Mouse (Mus musculus) MEL (cell line): ENCODE results near the gene Zfp553. TPM values are rescaled to one million over a fixed set of nuclear protein-coding genes. Genes with fewer than 3 reads are reported as not detected.

Experiments used
- DNase-seq: peaks from one replicate; pipeline ENCODE4 v3.0.0; 2011; ENCODE audit warnings: low read depth, low spot score
- H3K27ac ChIP-seq: 2 replicates; pipeline ENCODE4 v1.5.1; 2012; ENCODE audit warnings: low read depth, mild to moderate bottlenecking, control low read depth, low read length, moderate library complexity; ENCODE audit not compliant: control insufficient read depth
- H3K27me3 ChIP-seq, 2 experiments: fragments of 150-350 bp in 1 of 2; sonication (generic) in 1 of 2; 2 replicates each; pipeline ENCODE4 v1.6.1; 2012; ENCODE audit warnings: low read length in 2 of 2, mild to moderate bottlenecking in 2 of 2, improper control_type of control experiment in 1 of 2, moderate library complexity in 1 of 2; ENCODE audit not compliant: insufficient read depth in 2 of 2, control insufficient read depth in 1 of 2
- H3K36me3 ChIP-seq, 2 experiments: 2 replicates each; pipeline ENCODE4 v1.6.1; 2012 to 2014; ENCODE audit warnings: low read length in 2 of 2, improper control_type of control experiment in 1 of 2, inconsistent platforms in 1 of 2, mild to moderate bottlenecking in 1 of 2; ENCODE audit not compliant: insufficient read depth in 2 of 2, control insufficient read depth in 1 of 2
- H3K4me1 ChIP-seq, 2 experiments: fragments of 150-350 bp in 1 of 2; sonication (generic) in 1 of 2; 2 replicates each; pipeline ENCODE4 v1.6.1; 2012; ENCODE audit warnings: low read length in 2 of 2, improper control_type of control experiment in 1 of 2, mild to moderate bottlenecking in 1 of 2; ENCODE audit not compliant: insufficient read depth in 2 of 2, control insufficient read depth in 1 of 2
- H3K4me3 ChIP-seq, 2 experiments: fragments of 150-350 bp in 1 of 2; sonication (generic) in 1 of 2; 2 replicates each; pipeline ENCODE4 v1.5.1; 2012; ENCODE audit warnings: low read depth in 2 of 2, low read length in 2 of 2, mild to moderate bottlenecking in 2 of 2, moderate library complexity in 2 of 2, control low read depth in 1 of 2, improper control_type of control experiment in 1 of 2; ENCODE audit not compliant: control insufficient read depth in 1 of 2, insufficient read depth in 1 of 2
- H3K79me2 ChIP-seq: 2 replicates; pipeline ENCODE4 v1.6.1; 2012; ENCODE audit warnings: mild to moderate bottlenecking, low read length, moderate library complexity; ENCODE audit not compliant: control insufficient read depth, poor library complexity, insufficient read depth
- H3K9ac ChIP-seq: 2 replicates; pipeline ENCODE4 v1.6.1; 2012; ENCODE audit warnings: low read depth, mild to moderate bottlenecking, control low read depth, low read length, moderate library complexity; ENCODE audit not compliant: control insufficient read depth, poor library complexity, severe bottlenecking
- H3K9me3 ChIP-seq: fragments of 150-350 bp; sonication (generic); replicated peaks from 2 replicates; pipeline ENCODE4 v1.6.1; 2012; ENCODE audit warnings: mild to moderate bottlenecking, low read length, improper control_type of control experiment, moderate library complexity; ENCODE audit not compliant: insufficient read depth
- BHLHE40 ChIP-seq: IDR thresholded peaks from 2 replicates; pipeline ENCODE4 v1.6.1; 2012; ENCODE audit warnings: low read depth, mild to moderate bottlenecking, inconsistent platforms, low read length, improper control_type of control experiment, borderline replicate concordance
- CHD2 ChIP-seq: IDR thresholded peaks from 2 replicates; pipeline ENCODE4 v1.6.1; 2011; ENCODE audit warnings: low read length, improper control_type of control experiment
- ELF1 ChIP-seq: IDR thresholded peaks from 2 replicates; pipeline ENCODE4 v1.6.1; 2014; ENCODE audit warnings: low read depth, mild to moderate bottlenecking, inconsistent platforms, low read length, improper control_type of control experiment, moderate library complexity
- EP300 ChIP-seq, 2 experiments: IDR thresholded peaks; 2 replicates each; pipeline ENCODE4 v1.6.1; 2011; ENCODE audit warnings: improper control_type of control experiment in 2 of 2, low read length in 2 of 2, low read depth in 1 of 2, mild to moderate bottlenecking in 1 of 2
- HCFC1 ChIP-seq: IDR thresholded peaks from 2 replicates; pipeline ENCODE4 v1.6.1; 2012; ENCODE audit warnings: low read depth, mild to moderate bottlenecking, inconsistent platforms, low read length, improper control_type of control experiment, moderate library complexity
- MAFK ChIP-seq: IDR thresholded peaks from 2 replicates; pipeline ENCODE4 v1.6.1; 2011; ENCODE audit warnings: low read depth, mild to moderate bottlenecking, low read length, improper control_type of control experiment, borderline replicate concordance
- MAX ChIP-seq: IDR thresholded peaks from 2 replicates; pipeline ENCODE4 v1.6.1; 2011; ENCODE audit warnings: low read length, improper control_type of control experiment
- MAZ ChIP-seq: IDR thresholded peaks from 2 replicates; pipeline ENCODE4 v1.6.1; 2012; ENCODE audit warnings: low read depth, mild to moderate bottlenecking, inconsistent platforms, low read length, improper control_type of control experiment
- MEF2A ChIP-seq: IDR thresholded peaks from 2 replicates; pipeline ENCODE4 v1.6.1; 2014; ENCODE audit warnings: low read depth, mild to moderate bottlenecking, inconsistent platforms, low read length, improper control_type of control experiment; ENCODE audit not compliant: poor library complexity, insufficient replicate concordance, severe bottlenecking; ENCODE audit errors: extremely low read depth
- MXI1 ChIP-seq: IDR thresholded peaks from 2 replicates; pipeline ENCODE4 v1.6.1; 2011; ENCODE audit warnings: mild to moderate bottlenecking, low read depth, low read length, improper control_type of control experiment
- MYB ChIP-seq: IDR thresholded peaks from 2 replicates; pipeline ENCODE4 v1.6.1; 2011; ENCODE audit warnings: mild to moderate bottlenecking, low read depth, low read length, improper control_type of control experiment
- MYC ChIP-seq: IDR thresholded peaks from 2 replicates; pipeline ENCODE4 v1.6.1; 2011; ENCODE audit warnings: low read depth, mild to moderate bottlenecking, low read length, improper control_type of control experiment, moderate library complexity
- NRF1 ChIP-seq: IDR thresholded peaks from 2 replicates; pipeline ENCODE4 v1.6.1; 2014; ENCODE audit warnings: low read depth, mild to moderate bottlenecking, inconsistent platforms, low read length, improper control_type of control experiment, moderate library complexity; ENCODE audit not compliant: poor library complexity, insufficient read depth, severe bottlenecking
- POLR2A ChIP-seq, 2 experiments: IDR thresholded peaks; 2 replicates each; pipeline ENCODE4 v1.6.1; 2011 to 2012; ENCODE audit warnings: low read length in 2 of 2, mild to moderate bottlenecking in 2 of 2, control low read depth in 1 of 2, improper control_type of control experiment in 1 of 2, low read depth in 1 of 2, moderate library complexity in 1 of 2; ENCODE audit not compliant: control insufficient read depth in 1 of 2, insufficient read depth in 1 of 2, poor library complexity in 1 of 2
- POLR2AphosphoS2 ChIP-seq: IDR thresholded peaks from 2 replicates; pipeline ENCODE4 v1.6.1; 2011; ENCODE audit warnings: low read length, improper control_type of control experiment
- RAD21 ChIP-seq: IDR thresholded peaks from 2 replicates; pipeline ENCODE4 v1.6.1; 2011; ENCODE audit warnings: mild to moderate bottlenecking, low read depth, low read length, improper control_type of control experiment
- RCOR1 ChIP-seq: IDR thresholded peaks from 2 replicates; pipeline ENCODE4 v1.6.1; 2012; ENCODE audit warnings: low read depth, mild to moderate bottlenecking, inconsistent platforms, low read length, improper control_type of control experiment
- SIN3A ChIP-seq: IDR thresholded peaks from 2 replicates; pipeline ENCODE4 v1.6.1; 2012; ENCODE audit warnings: low read length, improper control_type of control experiment, inconsistent platforms
- TAL1 ChIP-seq: IDR thresholded peaks from 2 replicates; pipeline ENCODE4 v1.6.1; 2012; ENCODE audit warnings: mild to moderate bottlenecking, inconsistent platforms, low read length, moderate library complexity, mixed read lengths
- TCF12 ChIP-seq: IDR thresholded peaks from 2 replicates; pipeline ENCODE4 v1.6.1; 2014; ENCODE audit warnings: low read depth, mild to moderate bottlenecking, inconsistent platforms, low read length, improper control_type of control experiment, moderate library complexity
- UBTF ChIP-seq: IDR thresholded peaks from 2 replicates; pipeline ENCODE4 v1.6.1; 2012; ENCODE audit warnings: low read depth, mild to moderate bottlenecking, inconsistent platforms, low read length, improper control_type of control experiment, moderate library complexity, borderline replicate concordance; ENCODE audit not compliant: insufficient read depth
- USF1 ChIP-seq: IDR thresholded peaks from 2 replicates; pipeline ENCODE4 v1.6.1; 2014; ENCODE audit warnings: low read depth, mild to moderate bottlenecking, inconsistent platforms, low read length, improper control_type of control experiment, moderate library complexity
- USF2 ChIP-seq, 2 experiments: IDR thresholded peaks; 2 replicates each; pipeline ENCODE4 v1.6.1; 2011 to 2012; ENCODE audit warnings: improper control_type of control experiment in 2 of 2, low read length in 2 of 2, borderline replicate concordance in 1 of 2, inconsistent platforms in 1 of 2, low read depth in 1 of 2, mild to moderate bottlenecking in 1 of 2; ENCODE audit not compliant: insufficient read depth in 1 of 2
- ZC3H11A ChIP-seq: IDR thresholded peaks from 2 replicates; pipeline ENCODE4 v1.6.1; 2012; ENCODE audit warnings: low read depth, mild to moderate bottlenecking, inconsistent platforms, low read length, improper control_type of control experiment
- ZNF384 ChIP-seq: IDR thresholded peaks from 2 replicates; pipeline ENCODE4 v1.6.1; 2012; ENCODE audit warnings: low read depth, mild to moderate bottlenecking, inconsistent platforms, low read length, improper control_type of control experiment
- polyA plus RNA-seq, 2 experiments: library from polyadenylated mRNA; stranded (reverse) in 1 of 2; unstranded in 1 of 2; fragments of >175 nt in 1 of 2; fragments of >200 nt in 1 of 2; gene quantifications; 2 replicates each; pipeline versions ENCODE4 v1.2.1 to v1.2.4; 2012; ENCODE audit warnings: low replicate concordance in 2 of 2, low read depth in 1 of 2; ENCODE audit not compliant: insufficient read length in 2 of 2, insufficient read depth in 1 of 2, missing spikeins in 1 of 2
- total RNA-seq: library from RNA; depleted of rRNA; stranded (reverse); fragments of 300-350 nt; gene quantifications from 2 replicates; pipeline ENCODE4 v1.2.3, GENCODE M21; 2012

Gene Zfp553
- total and polyA plus RNA-seq, 3 experiments = 14.6 to 19.0 TPM; not detected in 1

DNA sequence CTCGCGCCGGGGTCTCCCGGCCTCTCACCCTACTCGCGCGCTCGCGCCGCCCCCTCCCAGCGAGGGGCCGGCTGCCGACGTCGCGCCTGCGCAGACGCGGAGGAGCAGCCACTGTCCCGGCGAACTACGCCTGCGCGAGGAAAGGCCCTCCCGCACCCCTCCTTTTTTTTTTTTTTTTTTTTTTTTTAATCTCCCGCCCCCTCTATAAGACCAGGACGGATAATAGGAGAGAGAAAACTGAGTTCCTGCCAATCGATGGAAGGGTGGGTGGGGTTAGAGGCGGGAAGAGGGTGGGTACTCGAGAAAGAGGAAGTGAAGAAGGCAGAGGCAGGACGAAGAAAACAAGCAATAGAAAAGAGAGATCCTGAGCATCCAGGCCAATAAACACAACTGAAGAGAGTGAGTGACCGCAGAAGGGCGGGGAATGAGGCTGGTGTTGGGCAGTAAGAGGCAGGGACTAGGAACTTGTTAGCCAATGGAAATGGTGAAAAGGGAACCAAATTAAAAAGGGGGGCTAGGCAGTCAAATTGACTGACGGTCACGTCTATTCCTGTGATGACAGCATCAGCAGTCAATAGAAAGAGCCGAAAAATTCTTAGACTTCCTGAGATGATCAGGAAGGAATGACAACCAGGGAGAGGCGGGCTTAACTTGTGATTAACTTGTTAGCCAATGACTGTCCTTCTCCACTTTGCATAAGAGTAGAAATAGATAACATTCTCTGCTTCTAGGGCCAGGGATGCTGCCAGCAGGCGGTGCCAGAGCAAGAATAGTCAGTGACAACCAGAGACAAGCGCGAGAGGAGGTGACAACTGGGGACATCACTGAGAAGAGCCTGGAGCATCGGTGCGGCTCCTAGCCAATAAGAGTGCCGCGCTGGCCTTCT, 24.1 kb upstream of the Zfp553 start, which contains the start of gene Mylpf (continued):
- TF ChIP-seq USF2 (IDR thresholded peaks at IDR 0.05; ENCODE audit: borderline replicate concordance in 1 of 2, insufficient read depth in 1 of 2, low read depth in 1 of 2, low read length in 2 of 2) = no peak
- peak; percentile 17; the same call in 1 of the 2 replicates for TF ChIP-seq MEF2A
- peak; percentile 77; the same call in 1 of the 2 replicates for TF ChIP-seq POLR2AphosphoS2
- TF ChIP-seq CHD2 = peak; percentile 58; the same call in 1 of the 2 replicates
- TF ChIP-seq ELF1 = peak; percentile 58
- TF ChIP-seq SIN3A = peak; percentile 84
- TF ChIP-seq USF1 = no peak; the same call in 1 of the 2 replicates
- TF ChIP-seq UBTF = 0 out of 2 replicates have a peak, but pooled peaks have one; percentile 16
- peak; percentile 98 for TF ChIP-seq ZNF384
- no peak for TF ChIP-seq ZC3H11A
- TF ChIP-seq MYC = 0 out of 2 replicates have a peak, but pooled peaks have one; percentile 33
- TF ChIP-seq MXI1 = peak; percentile 80; the same call in 1 of the 2 replicates
- TF ChIP-seq HCFC1 = peak; percentile 77
- TF ChIP-seq POLR2A (IDR thresholded peaks at IDR 0.05; ENCODE audit: control insufficient read depth in 1 of 2, insufficient read depth in 1 of 2, low read depth in 1 of 2, low read length in 2 of 2, poor library complexity in 1 of 2) = peak; percentile 34 to 97; a peak in 2 of 4 replicates
- no peak for TF ChIP-seq MAX
- peak; percentile 89 for TF ChIP-seq NRF1
- no peak for TF ChIP-seq MYB
- peak; percentile 18 for TF ChIP-seq RAD21
- TF ChIP-seq BHLHE40 = no peak
- TF ChIP-seq TAL1 = no peak
- TF ChIP-seq, all 39 proteins: peak for 24

DNA sequence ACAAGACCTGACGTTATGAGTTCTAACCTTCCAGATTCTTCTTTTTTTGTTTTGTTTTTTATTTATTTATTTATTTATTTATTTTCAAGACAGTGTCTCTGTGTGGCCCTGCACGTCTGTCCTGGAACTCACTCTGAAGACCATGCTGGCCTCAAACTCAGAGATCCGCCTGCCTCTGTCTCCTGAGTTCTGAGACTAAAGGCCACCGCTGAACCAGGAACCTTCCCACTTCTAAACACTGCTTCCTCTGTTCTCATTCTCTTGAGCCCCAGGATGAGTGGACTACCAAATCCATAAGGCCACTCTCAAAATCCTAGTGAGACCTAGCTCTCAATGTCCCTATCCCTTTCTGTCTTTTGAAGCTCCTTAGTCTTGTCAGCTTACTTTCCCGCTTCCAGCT, 23.0 kb upstream of the Zfp553 start:
- Histone ChIP-seq H3K27ac (peak overlapping the region; percentile 84), H3K36me3 (peaks cover 1 to 20% of the 10 kb centered on the region in 2 experiments; a peak in 3 of 4 replicates), H3K4me3 (peak overlapping the region; percentile 33 to 39; a peak in 3 of 4 replicates), H3K27me3 (no peaks in the 10 kb centered on the region), H3K79me2 (peaks cover 30% of the 10 kb centered on the region), H3K9me3 (no peaks in the 10 kb centered on the region), H3K4me1 (peaks cover 0 to 25% of the 10 kb centered on the region in 2 experiments; a peak in 3 of 4 replicates), H3K9ac (peak overlapping the region; percentile 66)
- peak; percentile 25 for DNase-seq
- TF ChIP-seq USF2 (IDR thresholded peaks at IDR 0.05; ENCODE audit: borderline replicate concordance in 1 of 2, insufficient read depth in 1 of 2, low read depth in 1 of 2, low read length in 2 of 2) (no peak), RAD21 (no peak), MAFK (no peak), NRF1 (no peak), ZC3H11A (no peak; the same call in 1 of the 2 replicates), RCOR1 (no peak), MAZ (no peak), EP300 (IDR thresholded peaks at IDR 0.05; ENCODE audit: low read depth in 1 of 2, low read length in 2 of 2) (no peak), TCF12 (no peak), ZNF384 (no peak), POLR2A (IDR thresholded peaks at IDR 0.05; ENCODE audit: control insufficient read depth in 1 of 2, insufficient read depth in 1 of 2, low read depth in 1 of 2, low read length in 2 of 2, poor library complexity in 1 of 2) (no peak)
